Mouse (Mus musculus) spleen, adult 18-20 months (tissue): ENCODE measurements around the gene Tmem151b.

ENCODE experiments used
- DNase-seq, 2 experiments: peaks; one replicate each; pipeline ENCODE4 v3.0.0; 2022; ENCODE audit warnings: mixed read lengths in 2 of 2

Gene Tmem151b

GRCm38 (mm10) chr17:45582715-45583355 is 33.4 kb upstream of the Tmem151b start:
- peak in 1 of 2 experiments; percentile 32 for DNase-seq

- DNase-seq: no peak
These were observed 32.7 kb upstream of the Tmem151b start for GRCm38 (mm10) chr17:45582188-45582587.

- peak in 1 of 2 experiments; percentile 55 for DNase-seq
These were observed 32.1 kb upstream of the Tmem151b start for GRCm38 (mm10) chr17:45581567-45581983.

GRCm38 (mm10) chr17:45580958-45581477 is 31.5 kb upstream of the Tmem151b start:
- no peak for DNase-seq

- no peak for DNase-seq
These were observed 30.1 kb upstream of the Tmem151b start for GRCm38 (mm10) chr17:45579554-45579953.

GRCm38 (mm10) chr17:45578843-45579242 is 29.4 kb upstream of the Tmem151b start:
- no peak for DNase-seq

- no peak for DNase-seq
These were observed 28.8 kb upstream of the Tmem151b start for GRCm38 (mm10) chr17:45578242-45578641.

GRCm38 (mm10) chr17:45575123-45575897 is 25.8 kb upstream of the Tmem151b start:
- DNase-seq: no peak

GRCm38 (mm10) chr17:45574129-45574761 is 24.8 kb upstream of the Tmem151b start:
- DNase-seq: peak; percentile 69 to 76

GRCm38 (mm10) chr17:45573780-45574123 is 24.3 kb upstream of the Tmem151b start:
- DNase-seq: peak; percentile 94 to 97

GRCm38 (mm10) chr17:45573087-45573779 is 23.8 kb upstream of the Tmem151b start, which contains the start of gene Hsp90ab1:
Gene Hsp90ab1, minus strand, starts transcription at chr17:45573271.
- DNase-seq: peak; percentile 98 to 100

- DNase-seq: peak; percentile 62 to 64
These were observed 22.9 kb upstream of the Tmem151b start for GRCm38 (mm10) chr17:45572103-45573086.

- DNase-seq: no peak
These were observed 20.5 kb upstream of the Tmem151b start for GRCm38 (mm10) chr17:45569999-45570398.

- DNase-seq: no peak
These were observed 19.5 kb upstream of the Tmem151b start for GRCm38 (mm10) chr17:45568990-45569389.

- DNase-seq: no peak
These were observed 17.7 kb upstream of the Tmem151b start for GRCm38 (mm10) chr17:45567162-45567601.

- DNase-seq: no peak
These were observed 17.1 kb upstream of the Tmem151b start for GRCm38 (mm10) chr17:45566360-45567161.

GRCm38 (mm10) chr17:45566031-45566359 is 16.5 kb upstream of the Tmem151b start:
- DNase-seq: no peak

- DNase-seq: no peak
These were observed 15.6 kb upstream of the Tmem151b start for GRCm38 (mm10) chr17:45565103-45565502.

GRCm38 (mm10) chr17:45564531-45565084 is 15.1 kb upstream of the Tmem151b start:
- no peak for DNase-seq
